Mouse (Mus musculus): ENCODE data around the gene Pigu.

Pigu gene

GRCm38 (mm10) chr2:155287456-155288250 is 69.6 kb downstream of the Pigu start:
- no peak for DNase-seq (ENCODE audit: low read depth, low spot score)

- no peak for DNase-seq (ENCODE audit: low read depth, low spot score)
Measured at GRCm38 (mm10) chr2:155285744-155286143, 71.5 kb downstream of the Pigu start.

DNA sequence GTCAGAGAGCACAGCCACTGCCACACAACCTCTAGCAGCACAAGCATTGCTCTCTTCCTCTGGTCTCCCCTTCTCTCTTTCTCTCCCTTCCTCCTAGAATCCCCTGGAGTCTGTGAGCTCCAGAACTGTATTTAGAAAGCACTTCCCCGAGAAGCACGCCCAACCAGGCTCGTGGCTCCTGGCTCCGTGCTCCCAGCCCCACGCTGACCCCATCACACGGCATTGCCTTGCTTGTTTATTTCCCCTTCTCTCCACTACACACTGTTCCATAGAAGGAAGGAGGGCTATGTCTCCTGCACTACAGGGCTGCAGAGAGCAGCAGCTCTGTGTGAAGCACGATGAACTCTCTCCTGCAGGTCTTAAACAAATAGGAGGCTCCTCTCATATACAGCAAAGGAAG is 72.6 kb downstream of the Pigu start:
- no peak for DNase-seq (ENCODE audit: low read depth, low spot score)

DNA sequence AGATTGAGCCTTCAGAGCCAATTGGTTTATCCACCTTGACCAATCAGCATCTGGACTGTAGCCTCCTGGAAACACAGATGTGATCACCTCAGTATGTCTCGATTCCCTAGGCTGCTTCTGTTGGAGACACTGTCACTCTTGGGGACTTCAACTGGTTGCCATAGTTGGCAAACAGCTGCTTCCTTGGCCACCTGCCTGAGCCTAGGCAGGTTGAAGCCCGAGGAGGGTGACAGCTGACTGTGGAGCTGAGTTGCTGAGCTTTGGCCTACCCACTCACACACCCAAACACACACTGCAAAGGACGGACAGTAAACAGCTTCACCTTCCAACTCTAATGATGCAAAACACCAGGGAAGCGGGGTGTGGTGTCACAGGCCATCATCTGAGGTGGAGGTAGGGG is 73.4 kb downstream of the Pigu start:
- peak; percentile 25 for DNase-seq (ENCODE audit: low read depth, low spot score)

DNA sequence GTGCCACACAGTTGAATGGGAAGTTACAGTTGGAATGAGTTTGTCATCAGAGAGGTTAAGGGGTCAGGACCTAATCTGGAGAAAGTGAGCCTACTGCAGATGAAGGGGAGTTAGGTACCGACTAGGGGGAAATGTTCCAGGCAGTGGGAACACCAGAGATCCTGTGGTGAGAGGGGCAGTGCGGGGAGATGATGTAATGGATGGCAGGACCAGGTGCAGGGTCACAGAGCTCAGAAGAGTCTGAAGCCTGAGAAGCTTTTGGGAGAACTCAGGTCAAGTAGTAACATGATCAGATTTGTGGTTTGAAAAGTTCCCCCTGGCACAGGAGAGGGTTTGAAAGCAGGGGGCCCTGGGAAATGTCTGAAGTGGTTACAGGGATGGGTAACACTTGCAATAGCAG is 77.1 kb downstream of the Pigu start:
- no peak for DNase-seq (ENCODE audit: low read depth, low spot score)

- no peak for DNase-seq (ENCODE audit: low read depth, low spot score)
Measured at GRCm38 (mm10) chr2:155279163-155279562, 78.1 kb downstream of the Pigu start.

DNA sequence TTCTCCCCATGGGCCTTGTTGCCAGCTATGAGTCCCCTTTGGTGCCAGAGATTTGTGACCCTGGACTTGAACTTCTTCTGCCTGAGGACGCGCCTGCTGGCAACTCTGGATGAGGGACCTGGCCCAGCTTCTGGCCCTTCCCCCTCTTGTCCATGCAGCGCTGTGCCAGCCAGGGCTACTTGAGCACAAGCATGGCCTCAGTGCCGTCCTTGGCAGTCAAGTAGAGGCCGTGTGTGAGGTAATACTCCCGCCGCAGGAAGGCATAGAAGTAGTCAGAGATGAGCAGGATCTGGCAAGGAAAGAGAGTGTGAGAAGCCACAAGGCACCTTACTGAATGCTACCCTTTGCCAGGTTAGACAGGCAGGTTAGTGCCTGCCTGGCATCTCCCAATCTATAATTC is 78.9 kb downstream of the Pigu start:
- DNase-seq (ENCODE audit: low read depth, low spot score), result peak; percentile 54

DNA sequence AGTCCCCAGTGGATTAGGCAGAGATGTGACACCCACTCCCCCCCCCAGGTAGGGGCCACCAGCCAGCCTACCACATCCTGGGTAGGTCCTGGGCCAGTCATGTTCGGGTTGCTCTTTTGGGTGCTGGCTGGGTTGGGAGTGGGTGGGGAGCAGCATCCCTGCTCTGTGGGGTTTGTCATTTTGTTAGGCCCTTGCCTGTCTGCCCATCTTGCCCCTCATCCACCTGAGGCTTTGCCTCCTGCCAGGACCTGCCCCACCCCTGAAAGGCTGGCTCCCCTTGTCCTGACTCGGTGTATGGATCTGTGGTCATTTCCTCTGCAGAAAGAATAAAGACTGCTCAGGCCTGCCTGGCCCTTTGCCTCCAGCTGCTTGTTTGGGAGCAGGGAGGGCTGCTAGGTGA is 79.5 kb downstream of the Pigu start:
- DNase-seq (ENCODE audit: low read depth, low spot score), result no peak

DNA sequence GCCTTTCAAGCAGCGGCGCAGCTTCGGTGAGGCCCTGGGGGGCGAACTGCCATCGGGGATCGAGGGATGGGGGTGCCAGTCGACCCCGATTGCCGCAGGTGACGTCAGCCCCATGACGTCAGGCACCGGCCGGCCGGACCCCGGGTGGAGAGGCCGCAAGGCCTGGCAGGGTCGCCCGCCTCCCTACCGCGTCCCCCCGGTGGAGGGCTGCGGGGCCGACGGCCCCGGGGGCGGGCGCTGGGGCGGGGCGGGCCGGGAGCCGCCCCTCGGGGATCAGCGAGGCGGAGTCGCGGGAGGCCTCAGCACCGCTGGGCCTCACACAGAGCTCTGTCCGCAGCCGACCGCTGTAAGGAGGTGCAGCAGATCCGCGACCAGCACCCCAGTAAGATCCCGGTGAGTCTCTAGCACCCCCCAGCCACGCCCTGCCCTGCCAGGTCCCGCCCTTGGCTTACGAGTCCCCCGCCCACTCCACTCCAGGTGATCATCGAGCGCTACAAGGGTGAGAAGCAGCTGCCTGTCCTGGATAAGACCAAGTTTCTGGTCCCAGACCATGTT is 80.5 kb downstream of the Pigu start:
- peak; percentile 67 for DNase-seq (ENCODE audit: low read depth, low spot score)

DNA sequence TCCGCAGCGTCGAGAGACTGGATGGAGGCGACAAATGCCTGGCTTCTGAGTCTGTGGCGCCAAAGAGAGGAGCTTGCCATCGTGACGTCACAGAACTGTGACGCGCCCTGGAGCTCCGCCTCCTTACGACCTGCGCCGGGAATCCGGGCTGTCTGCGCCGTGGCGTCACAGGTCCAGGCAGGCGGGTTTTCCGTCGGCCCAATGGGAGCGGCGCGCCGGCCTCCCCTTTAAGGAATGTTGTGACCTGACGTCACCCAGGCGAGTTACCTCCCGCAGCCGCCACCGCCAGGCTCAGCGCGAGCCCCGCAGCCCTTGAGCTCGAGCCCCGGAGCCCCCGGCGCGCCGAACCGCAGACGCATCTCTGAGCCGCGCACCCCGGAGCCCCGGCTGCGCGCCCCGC is 81.0 kb downstream of the Pigu start, which contains the start of gene Map1lc3a:
Map1lc3a (plus strand) TSS at position 103 of the 400 bp plus-strand sequence.
- peak; percentile 98 for DNase-seq (ENCODE audit: low read depth, low spot score)

DNA sequence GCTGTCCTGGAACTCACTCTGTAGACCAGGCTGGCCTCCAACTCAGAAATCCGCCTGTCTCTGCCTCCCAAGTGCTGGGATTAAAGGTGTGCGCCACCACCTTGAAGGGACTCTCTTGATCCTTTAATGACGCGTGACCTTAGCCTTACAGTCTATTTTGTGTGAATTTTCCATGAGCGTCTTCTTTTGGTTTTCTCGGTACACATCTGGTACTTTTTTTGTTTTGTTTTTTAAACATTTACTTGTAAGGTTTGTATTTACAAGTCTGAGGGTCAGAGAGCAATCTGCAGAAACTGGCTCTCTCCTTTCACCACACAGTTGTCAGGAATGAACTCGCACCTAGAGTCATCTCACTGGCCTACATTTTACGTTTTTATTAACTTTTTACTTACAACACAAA is 83.6 kb downstream of the Pigu start:
- DNase-seq (ENCODE audit: low read depth, low spot score), result no peak

- no peak for DNase-seq (ENCODE audit: low read depth, low spot score)
Measured at GRCm38 (mm10) chr2:155272396-155273170, 84.6 kb downstream of the Pigu start.

- peak; percentile 28 for DNase-seq (ENCODE audit: low read depth, low spot score)
Measured at GRCm38 (mm10) chr2:155271957-155272356, 85.3 kb downstream of the Pigu start.

- no peak for DNase-seq (ENCODE audit: low read depth, low spot score)
Measured at GRCm38 (mm10) chr2:155266896-155267295, 90.3 kb downstream of the Pigu start.

GRCm38 (mm10) chr2:155265526-155265925 is 91.7 kb downstream of the Pigu start:
- no peak for DNase-seq (ENCODE audit: low read depth, low spot score)

- DNase-seq (ENCODE audit: low read depth, low spot score), result no peak
Measured at GRCm38 (mm10) chr2:155249588-155249987, 107.6 kb downstream of the Pigu start.

DNA sequence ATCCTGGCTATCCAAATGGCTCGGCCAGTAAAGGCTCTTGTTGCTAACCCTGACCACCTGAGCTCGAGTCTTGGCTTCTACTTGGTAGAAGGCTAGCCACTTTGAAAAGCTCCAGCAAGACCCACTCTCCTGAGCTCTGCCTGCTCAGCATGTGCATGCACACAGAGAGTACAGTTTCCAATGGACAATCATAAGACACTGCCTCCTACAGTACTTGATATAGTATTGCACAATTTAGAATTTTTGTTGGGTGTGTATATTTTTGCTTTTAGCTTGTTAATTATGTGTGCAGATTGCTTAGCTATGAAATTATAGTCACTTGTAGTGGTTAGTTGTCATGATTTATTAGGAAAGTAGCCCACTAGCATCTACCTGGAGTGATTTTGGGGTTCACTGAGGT is 108.5 kb downstream of the Pigu start:
- no peak for DNase-seq (ENCODE audit: low read depth, low spot score)

GRCm38 (mm10) chr2:155248206-155248605 is 109.0 kb downstream of the Pigu start:
- no peak for DNase-seq (ENCODE audit: low read depth, low spot score)

GRCm38 (mm10) chr2:155246231-155246630 is 111.0 kb downstream of the Pigu start:
- peak; percentile 31 for DNase-seq (ENCODE audit: low read depth, low spot score)

DNA sequence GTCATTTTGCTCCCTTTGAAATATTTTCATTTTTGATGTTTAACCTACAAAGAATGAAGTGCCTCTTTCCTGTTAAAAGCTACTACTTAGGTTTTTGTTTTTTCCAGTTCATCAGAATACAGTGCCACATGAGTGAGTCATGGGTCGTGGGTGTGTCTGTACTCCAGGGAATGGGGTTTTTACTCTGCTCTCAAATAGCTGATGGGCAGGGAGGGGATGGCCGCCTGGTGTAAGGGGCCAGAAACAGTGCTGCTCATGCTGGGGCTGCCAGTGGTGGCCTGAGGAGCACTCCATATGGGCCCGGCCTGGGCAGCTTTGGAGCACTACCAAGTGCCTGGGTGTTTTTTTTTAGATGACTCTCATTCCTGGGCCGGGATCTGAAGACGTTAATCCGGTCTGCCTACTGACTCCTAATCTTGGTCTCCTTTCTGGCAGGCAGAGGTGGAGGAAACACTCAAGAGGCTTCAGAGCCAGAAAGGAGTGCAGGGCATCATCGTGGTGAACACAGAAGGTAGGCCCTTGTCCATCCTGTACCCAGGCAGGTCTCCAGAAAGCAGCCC is 114.9 kb downstream of the Pigu start:
- peak; percentile 61 for DNase-seq (ENCODE audit: low read depth, low spot score)

DNA sequence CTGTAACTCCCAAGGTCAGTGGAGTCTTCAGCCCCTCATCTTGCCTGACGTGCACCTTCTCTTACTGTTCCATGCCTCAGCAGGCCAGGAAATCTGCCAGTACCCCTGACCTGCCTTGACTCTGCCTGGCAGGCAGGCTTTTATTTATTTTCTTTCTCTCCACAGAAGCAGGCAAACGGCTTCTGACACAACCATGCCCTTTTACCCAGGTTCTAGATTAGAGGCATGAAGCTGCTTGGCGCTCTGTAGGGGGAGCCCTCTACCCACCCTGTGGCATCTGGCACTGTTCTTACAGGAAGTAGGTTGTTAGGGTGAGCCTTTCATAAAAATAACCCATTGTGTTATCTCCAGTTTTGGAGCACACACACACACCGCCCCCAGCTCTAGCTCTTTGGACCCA is 116.3 kb downstream of the Pigu start:
- peak; percentile 37 for DNase-seq (ENCODE audit: low read depth, low spot score)

DNA sequence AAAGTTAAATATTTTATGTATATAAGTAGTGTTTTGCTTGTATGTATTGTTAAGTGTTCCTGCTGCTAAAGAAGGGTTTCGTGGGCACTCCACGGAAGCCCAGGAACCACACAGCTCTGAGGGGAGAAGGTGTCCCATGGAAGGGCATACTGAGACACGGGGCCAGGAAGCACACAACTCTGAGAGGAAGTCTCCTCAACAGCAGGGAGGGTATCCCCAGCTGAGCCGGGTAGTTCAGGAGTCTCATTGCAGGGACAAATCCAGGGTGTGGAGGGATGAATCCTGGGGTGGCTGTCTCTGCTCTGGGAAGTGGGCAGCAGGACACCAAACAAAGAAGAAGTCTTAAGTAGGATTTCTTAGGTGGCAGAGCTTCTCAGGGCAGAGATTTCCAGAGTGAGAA is 120.0 kb downstream of the Pigu start:
- no peak for DNase-seq (ENCODE audit: low read depth, low spot score)
